Mouse (Mus musculus): Measurements from ENCODE around the gene Sfpq.

DNA sequence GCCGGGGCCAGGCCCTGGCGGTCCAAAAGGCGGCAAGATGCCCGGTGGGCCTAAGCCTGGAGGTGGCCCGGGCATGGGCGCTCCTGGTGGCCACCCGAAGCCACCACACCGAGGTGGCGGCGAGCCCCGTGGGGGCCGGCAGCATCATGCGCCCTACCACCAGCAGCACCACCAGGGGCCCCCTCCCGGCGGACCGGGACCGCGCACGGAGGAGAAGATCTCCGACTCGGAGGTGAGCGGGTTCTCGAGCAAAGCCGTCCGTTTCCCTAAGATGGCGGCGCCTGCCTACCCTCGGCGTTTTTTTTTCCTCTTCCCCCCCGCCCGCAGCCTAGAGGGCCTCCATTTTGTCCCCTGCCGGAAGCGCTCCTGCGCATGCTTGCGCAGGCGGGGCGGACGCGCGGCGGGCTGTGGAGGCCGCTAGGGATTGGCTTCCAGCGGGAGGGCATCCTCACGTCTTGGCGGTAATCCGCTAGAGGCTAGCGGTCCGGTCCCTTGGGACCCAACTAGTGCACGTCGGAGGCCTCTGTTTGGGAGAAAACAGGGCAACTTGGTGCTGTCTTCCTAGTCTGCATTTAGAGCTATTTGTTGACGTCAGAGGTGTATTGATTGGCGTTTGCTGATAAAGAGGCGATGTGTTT, 984 bp downstream of the Sfpq start:
- TF ChIP-seq CTCF (IDR thresholded peaks at IDR 0.05; ENCODE audit: low read depth) (0 out of 2 replicates have a peak, but pooled peaks have one; percentile 21), EP300 (IDR thresholded peaks at IDR 0.05; ENCODE audit: low read depth) (no peak)

Data from heart, postnatal 0 days (tissue).